Mouse (Mus musculus) ovary, postnatal 14 days (tissue): ENCODE measurements around the gene Olfr921.

Experiments used
- DNase-seq: peaks from one replicate; pipeline ENCODE4 v3.0.0; 2022; ENCODE audit warnings: low spot score

The Olfr921 gene

GRCm38 (mm10) chr9:38772768-38773167, at the start of gene Olfr921:
TSS of gene Olfr921 (plus strand) at chr9:38773068.
- no peak for DNase-seq

GRCm38 (mm10) chr9:38724044-38724443, 48.8 kb upstream of the Olfr921 start:
- DNase-seq, result no peak

- DNase-seq, result no peak
These were observed 44.6 kb upstream of the Olfr921 start for GRCm38 (mm10) chr9:38728218-38728617.

GRCm38 (mm10) chr9:38741408-38741807, 31.5 kb upstream of the Olfr921 start:
- no peak for DNase-seq

- no peak for DNase-seq
These were observed 28.1 kb upstream of the Olfr921 start for GRCm38 (mm10) chr9:38744619-38745315.

- DNase-seq, result no peak
These were observed 20.9 kb upstream of the Olfr921 start, which contains the start of gene Olfr920 for GRCm38 (mm10) chr9:38751999-38752398. TSS of gene Olfr920 (plus strand) at chr9:38752299.

- DNase-seq, result no peak
These were observed 19.8 kb downstream of the Olfr921 start for GRCm38 (mm10) chr9:38792689-38793088.

GRCm38 (mm10) chr9:38805696-38806095, 32.8 kb downstream of the Olfr921 start:
- DNase-seq, result no peak

- no peak for DNase-seq
These were observed 41.4 kb downstream of the Olfr921 start, which contains the start of gene Olfr922 for GRCm38 (mm10) chr9:38814314-38814713. TSS of gene Olfr922 (plus strand) at chr9:38814614.

GRCm38 (mm10) chr9:38815458-38815986, 42.7 kb downstream of the Olfr921 start:
- no peak for DNase-seq

- DNase-seq, result no peak
These were observed 53.4 kb downstream of the Olfr921 start, which contains the start of gene Olfr923 for GRCm38 (mm10) chr9:38826245-38826644. TSS of gene Olfr923 (plus strand) at chr9:38826545.
